Mouse (Mus musculus) heart, adult 11 months (tissue): ENCODE results near the gene Cdk18.

Experiments used
- DNase-seq: peaks from one replicate; pipeline ENCODE4 v3.0.0; 2022

The Cdk18 gene

DNA sequence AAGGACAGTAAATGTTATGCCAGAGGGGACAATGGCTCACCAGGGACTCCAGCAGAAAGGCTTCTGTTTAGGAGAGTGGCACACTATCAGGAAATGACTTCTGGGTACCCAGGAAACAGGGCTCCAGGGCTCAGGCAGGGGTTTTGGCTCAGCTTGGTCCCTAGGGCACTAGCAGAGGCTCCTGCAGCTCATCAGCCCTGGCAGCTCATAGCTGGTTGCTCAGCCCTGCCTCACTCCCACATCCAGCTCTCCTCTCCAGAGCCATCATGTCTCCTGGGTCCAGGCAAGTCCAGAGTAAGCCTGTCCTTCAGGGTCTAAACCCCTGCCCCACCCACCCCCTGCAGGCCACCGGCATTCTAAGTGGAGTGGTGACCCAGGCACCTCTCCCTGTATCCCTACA is 28.1 kb downstream of the Cdk18 start:
- DNase-seq, result no peak

DNA sequence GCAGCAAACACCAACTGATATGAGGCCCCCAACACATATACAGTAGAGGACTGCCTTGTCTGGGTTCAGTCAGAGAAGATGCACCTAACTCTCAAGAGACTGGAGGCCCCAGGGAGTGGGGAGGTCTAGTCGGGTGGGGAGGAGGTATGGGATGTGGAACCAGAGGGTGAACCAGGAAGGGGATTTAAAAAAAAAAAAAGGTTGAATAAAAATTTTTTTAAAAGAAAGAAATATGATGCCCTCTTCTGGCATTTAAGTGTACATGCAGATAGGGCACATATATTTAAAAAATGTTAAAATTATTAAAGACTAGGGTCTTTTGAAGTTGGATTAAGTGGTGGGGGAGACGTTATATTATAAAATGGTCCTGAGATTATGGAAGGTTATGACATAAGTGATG is 30.1 kb downstream of the Cdk18 start:
- no peak for DNase-seq

DNA sequence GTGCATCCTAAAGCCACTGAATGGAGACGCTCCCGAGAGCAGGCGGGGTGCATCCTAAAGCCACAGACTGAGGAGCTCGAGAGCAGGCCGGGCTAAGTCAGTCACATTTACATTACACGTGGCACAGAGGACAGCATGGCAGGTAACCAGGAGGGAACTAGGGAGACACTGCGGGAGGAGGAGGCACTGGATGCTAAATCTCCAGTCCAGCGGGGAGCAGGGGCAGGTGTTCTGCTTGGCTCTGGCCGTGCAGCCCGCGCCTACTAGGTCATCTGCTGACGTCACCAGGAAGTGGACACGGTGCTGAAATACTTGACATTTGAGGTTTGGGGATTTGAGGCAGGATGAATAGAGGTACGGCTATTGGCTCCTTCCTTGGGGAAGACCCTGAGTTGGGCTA is 35.1 kb downstream of the Cdk18 start:
- no peak for DNase-seq

DNA sequence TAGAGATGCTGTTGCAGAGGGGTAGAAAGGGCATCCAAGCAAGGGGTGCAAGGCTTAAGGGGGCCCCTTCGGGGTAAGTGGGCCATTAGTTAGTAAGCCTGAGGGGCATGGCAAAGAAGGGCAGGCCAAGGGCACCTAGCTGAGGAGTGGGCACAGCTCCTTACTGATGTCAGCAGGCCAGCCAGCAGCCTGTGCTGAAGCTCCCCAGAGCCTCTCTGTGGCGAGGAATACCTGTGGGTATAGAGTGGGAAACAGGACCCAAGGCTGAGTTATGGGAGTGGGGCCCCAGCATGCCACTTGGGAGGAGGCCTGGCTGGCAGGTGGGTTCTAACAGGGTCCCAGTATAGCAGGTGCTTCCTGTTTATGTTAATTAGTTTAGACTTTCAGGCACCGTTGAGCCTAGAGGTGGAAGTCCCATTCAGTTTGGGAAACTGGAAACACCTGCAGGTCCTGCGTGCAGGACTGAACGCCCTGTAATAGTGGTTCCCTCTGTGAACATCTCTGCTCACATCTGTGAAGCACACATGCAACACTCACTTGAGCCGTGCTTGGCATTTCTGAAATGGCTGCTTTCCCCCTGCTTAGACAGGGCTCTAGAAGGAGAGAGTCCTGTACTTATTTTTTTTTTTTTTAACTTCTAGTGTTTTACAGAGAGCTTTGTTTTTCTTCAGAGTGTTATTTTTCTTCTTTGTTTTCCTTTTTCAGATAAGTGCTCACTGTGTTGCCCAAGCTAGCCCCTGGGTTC is 37.4 kb downstream of the Cdk18 start:
- no peak for DNase-seq

GRCm38 (mm10) chr1:132099775-132100174 is 39.7 kb downstream of the Cdk18 start:
- no peak for DNase-seq

DNA sequence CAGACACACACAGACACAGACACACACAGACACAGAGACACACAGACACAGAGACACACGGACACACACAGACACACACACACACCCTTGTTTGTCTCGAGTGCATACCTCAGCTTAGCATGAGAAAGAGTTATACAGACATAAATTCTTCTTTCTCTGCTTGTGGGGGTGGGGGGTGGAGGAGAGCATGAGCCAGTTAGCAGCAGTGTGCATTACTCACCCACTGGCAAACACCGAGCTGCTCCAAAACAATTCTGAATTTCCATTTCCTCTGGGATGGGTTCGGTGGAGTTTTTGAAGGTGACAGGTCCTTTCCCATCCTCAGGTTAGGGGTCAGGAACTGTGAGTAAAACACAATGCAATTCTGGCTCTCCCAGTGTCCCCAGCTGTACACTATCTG is 40.5 kb downstream of the Cdk18 start:
- no peak for DNase-seq

- DNase-seq, result no peak
Observed at GRCm38 (mm10) chr1:132098076-132098475, 41.4 kb downstream of the Cdk18 start.

DNA sequence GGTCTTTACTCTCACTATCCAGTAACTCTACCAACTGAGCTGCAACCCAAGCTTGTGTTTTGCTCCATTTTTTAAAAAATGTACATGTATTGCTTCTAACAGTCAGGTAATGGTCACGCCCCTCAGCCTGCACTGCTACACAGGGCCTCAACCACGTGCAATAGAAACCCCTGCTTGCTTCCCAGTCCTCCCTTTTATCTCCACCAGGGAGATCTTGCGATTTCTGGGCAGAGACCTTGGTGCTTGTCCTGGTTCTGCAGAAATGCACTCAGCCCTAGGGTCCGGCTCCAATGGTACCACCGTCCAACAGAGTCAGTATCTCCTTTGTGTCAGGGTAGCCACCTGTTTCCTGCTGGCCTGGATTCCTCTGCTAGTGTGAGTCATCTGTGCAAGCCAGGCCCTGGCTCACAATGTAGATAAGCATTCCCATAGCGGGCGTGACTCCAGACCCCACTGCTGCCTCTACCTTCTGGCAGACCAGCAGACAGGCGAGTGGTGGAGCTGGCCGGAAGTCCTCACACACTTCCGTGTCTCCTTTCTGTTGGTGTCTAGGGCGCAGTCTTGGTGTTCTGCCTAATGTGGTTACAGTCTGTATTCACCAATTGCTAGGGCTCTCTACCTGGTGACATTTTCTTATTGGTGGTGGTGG is 44.0 kb downstream of the Cdk18 start:
- peak; percentile 98 for DNase-seq

GRCm38 (mm10) chr1:132093269-132093668 is 46.2 kb downstream of the Cdk18 start:
- no peak for DNase-seq

- DNase-seq, result no peak
Observed at GRCm38 (mm10) chr1:132090266-132090665, 49.2 kb downstream of the Cdk18 start.

DNA sequence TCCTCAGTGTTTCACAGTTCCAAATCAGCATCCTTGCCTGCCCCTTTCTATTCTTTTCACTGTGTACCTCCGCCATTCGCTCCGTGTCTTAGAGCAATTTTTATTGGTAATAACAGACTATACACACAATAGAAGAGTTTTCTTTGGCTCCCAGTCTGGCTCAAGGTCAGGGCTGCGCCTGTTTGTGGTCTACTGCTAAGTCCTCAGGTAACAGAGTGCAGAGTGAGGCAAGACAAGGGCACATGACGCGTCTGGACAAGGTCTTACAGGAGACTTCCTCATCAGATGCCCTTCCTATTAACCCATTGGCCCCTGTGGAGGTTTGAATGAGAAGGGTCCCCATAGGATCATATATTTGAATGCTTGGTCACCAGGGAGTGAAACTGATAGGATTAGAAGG is 49.7 kb downstream of the Cdk18 start:
- no peak for DNase-seq

DNA sequence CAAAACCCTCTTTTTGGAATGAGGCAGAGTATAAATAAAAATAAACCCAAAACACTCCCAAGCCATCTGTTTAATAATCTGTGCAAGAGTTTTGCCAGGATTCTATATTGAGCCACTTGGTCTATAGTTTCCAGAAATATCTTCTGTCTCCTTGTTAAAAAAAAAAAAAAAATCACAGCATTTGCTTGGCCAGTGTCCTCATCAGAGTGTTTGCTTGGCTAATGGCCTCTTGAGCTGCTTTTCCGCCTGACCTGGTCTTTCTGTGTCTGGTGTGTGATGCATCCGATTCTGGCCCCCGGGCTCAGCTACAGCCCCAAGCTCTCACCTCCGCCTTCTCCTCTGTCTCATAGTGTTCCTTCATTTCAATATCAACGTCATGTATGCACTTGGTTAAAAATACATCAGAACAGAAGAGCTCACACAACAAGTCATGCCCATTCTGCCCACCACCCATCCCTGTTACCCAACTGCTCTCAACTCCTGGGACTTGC is 51.3 kb downstream of the Cdk18 start:
- DNase-seq, result no peak

- no peak for DNase-seq
Observed at GRCm38 (mm10) chr1:132085181-132086049, 54.1 kb downstream of the Cdk18 start.

- DNase-seq, result no peak
Observed at GRCm38 (mm10) chr1:132078413-132078812, 61.1 kb downstream of the Cdk18 start.

DNA sequence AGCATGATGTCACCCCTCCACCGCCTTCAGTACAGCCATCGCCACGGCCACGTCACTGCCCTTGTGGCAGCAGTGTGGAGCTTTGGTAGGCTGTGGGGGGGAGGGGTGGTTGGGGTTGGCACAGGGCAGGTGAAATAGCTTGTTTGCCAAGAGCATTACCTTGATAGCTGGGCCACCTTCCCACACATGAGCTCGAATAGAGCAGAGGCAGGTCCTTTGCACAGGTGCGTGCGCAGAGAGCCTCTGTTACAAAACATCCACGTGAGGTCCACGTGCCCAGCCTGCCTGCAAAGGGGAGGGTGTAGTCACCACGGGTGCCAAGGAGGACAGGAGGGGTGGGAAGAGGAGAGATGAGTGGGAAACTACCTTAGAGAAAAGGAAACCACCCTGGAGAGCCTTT is 63.9 kb downstream of the Cdk18 start:
- no peak for DNase-seq

DNA sequence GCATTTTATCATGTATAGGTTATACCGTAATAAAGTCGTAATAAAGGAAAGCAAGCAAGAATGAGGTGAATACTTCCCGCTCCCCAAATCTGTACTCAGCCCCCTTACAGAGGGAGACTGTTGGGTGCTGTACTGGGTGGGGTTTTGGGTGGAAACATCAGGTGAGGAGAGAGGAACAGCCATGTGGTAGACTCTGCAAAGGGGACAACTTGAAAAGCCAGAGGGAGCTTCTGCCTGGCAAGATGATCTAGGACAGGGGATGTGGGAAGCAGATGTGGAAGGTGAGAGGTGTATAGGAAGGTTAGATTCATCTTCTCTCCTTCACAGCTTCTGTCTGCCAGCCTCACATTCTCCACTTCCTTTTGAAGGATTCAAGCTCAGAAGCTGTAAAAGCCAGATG is 68.8 kb downstream of the Cdk18 start:
- no peak for DNase-seq

DNA sequence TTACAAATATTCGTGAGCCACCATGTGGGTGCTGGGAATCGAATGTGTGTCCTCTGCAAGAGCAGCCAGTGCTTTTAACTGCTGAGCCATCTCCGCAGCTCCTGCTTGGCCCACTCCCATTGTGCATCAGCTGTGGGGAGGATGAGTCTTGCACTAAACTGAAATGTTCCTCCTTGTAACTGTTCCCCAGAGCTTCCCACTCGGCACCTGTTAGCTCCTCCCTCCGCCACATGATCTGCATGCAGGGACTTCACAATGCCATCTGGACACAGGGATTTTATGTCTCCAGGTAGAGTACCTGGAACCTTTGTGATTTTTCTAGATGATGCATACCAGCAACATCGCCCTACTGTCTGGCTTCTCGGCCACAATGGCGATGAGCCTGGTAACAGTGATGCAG is 70.0 kb downstream of the Cdk18 start:
- no peak for DNase-seq

DNA sequence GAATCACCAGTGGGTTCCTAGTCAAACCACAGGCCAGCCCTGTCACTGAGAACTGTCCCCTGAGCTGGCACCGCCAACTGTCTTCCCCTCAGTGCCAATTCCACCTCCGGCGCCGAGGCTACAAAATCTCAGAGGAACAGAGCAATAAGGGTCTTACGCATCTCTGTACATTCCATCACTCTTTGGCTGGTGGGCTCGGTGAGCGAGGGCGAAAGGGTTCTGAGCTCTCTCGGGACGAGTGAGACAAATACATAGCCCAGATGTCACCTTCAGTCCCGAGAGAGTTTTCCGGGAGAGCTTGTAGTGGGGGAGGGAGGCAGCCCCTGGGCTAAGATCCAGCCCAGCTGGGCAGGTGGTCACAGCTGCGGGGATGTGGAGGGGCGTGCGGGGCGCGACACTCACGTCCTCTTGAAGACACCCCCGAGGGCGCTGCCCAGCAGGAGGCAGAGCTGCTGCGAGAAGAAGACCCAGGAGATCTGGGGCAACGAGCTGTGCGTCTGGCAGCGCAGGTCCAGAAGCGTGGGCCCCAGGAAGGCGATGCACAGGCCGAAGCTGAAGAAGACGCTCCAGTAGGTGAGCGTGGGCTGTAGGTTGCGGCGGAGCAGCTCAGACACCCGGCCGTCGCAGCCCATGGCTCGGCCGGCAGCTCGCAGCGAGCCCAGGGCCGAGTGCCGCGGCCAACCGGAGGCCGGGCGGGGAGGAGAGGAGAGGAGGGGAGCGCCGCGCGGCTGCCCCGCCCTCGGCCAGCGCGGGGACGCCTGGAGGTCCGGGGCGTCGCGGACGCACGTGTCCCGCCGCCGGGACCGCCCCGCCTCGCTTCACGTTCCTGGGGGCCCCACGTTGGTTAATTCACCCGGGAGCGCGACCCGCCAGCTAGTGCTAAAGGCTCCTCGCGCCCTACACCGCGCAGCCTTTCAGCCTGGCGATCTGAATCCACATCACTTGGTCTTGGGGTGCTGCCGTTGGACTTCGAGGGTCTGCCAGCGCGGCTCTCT is 71.9 kb downstream of the Cdk18 start, which contains the start of gene Mfsd4a:
TSS of gene Mfsd4a (minus strand) at position 802 of the 995 bp plus-strand sequence.
- DNase-seq, result peak; percentile 96

- DNase-seq, result no peak
Observed at GRCm38 (mm10) chr1:132065475-132066172, 73.9 kb downstream of the Cdk18 start.

DNA sequence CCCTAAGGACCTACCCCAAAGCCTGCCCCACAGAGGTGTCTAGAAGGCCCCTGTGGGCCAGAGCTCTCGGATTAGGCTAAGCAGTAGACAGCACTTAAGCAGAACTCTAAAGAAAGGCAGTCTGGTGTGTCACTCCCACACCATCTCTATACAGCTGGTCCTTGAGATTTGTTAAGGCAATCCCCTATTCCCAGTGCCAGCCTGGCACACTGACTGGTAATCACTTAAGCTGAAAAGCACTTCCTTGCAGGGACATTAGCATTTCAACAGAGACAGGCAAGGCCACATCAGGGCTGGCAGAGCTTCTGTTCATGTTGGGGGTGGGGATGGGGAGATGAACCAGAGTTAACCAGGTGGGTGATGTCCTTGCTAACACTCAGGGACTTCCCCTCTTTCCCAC is 74.5 kb downstream of the Cdk18 start:
- no peak for DNase-seq

- no peak for DNase-seq
Observed at GRCm38 (mm10) chr1:132063096-132063495, 76.4 kb downstream of the Cdk18 start.
